Mouse (Mus musculus): ENCODE data around the gene Tox2. TPM values are rescaled to one million over a fixed set of nuclear protein-coding genes. Genes with fewer than 3 reads are reported as not detected.

The Tox2 gene
- total RNA-seq, 2 experiments from 2014 or later: 0.42 to 1.6 TPM

- DNase-seq: no peak
Observed at GRCm38 (mm10) chr2:163256765-163257164, 53.8 kb downstream of the Tox2 start.

DNA sequence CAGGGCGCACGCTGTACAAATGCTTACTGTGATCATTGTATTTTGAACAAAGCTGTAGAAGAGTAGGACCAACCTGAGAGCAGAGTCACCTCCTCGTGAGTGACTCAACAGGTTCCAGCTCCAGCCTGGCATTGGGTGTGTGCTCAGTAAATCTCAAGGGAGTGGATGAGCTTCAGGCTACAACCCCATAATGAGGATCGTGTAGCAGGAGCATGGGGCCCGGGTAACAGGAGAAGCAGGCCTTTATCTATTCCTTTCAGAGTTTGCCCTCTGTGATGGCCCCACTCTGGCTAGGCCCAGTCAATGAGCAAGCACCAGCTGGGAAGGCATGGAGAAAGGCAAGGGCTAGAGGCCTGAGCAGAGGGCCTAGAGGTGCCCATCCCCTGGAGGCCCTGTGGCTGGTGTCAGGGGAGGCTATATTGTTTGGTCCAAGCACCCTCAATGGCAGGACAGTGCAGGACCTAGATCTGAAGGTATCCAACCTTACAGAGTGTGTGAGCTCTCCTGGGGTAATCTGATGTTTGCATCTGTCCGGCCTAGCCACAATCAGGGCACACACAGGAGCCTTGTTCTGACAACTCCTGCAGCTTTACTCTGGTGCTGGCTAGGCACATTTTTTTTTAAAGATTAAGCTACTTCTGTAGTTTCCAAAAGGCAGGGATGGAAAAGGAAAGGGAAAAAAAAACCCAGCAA, 58.6 kb downstream of the Tox2 start:
- no peak for DNase-seq

DNA sequence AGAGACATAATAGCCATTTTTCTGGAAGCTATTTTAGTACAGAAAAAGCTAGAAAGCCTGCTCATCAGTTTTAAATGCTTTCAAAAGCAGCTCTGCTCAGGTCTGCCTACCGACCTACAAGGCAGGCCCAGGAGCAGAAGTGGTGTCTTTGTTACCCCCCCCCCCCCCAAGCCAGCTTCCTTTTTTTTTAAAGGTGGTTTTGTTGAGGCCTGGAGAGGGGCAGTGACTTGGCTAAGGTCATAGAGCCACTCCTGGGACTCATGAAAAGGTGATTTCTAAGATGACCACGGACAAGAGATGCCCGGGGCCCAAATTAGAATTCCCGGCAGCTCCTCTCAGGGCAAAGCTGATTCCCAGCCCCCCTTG, 59.1 kb downstream of the Tox2 start:
- DNase-seq: no peak

DNA sequence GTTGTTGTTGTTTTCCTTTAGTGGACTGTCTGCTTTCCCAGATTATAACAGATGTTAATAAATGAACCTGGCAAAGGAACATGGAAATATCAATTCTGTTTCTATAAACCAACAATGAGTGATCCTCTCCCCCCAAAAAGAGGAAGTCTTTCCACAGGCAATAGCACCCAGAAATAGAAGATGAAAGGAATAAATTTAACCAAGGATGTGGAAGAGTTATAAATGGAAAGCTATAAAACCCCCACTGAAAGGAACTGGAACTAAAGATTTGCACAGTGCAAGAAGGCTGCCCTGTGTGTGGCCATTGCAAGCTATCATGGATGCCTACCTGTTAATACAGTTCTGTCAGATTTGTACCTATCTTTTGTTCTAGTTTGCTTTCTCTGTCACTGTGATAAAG, 64.2 kb downstream of the Tox2 start:
- no peak for DNase-seq

DNA sequence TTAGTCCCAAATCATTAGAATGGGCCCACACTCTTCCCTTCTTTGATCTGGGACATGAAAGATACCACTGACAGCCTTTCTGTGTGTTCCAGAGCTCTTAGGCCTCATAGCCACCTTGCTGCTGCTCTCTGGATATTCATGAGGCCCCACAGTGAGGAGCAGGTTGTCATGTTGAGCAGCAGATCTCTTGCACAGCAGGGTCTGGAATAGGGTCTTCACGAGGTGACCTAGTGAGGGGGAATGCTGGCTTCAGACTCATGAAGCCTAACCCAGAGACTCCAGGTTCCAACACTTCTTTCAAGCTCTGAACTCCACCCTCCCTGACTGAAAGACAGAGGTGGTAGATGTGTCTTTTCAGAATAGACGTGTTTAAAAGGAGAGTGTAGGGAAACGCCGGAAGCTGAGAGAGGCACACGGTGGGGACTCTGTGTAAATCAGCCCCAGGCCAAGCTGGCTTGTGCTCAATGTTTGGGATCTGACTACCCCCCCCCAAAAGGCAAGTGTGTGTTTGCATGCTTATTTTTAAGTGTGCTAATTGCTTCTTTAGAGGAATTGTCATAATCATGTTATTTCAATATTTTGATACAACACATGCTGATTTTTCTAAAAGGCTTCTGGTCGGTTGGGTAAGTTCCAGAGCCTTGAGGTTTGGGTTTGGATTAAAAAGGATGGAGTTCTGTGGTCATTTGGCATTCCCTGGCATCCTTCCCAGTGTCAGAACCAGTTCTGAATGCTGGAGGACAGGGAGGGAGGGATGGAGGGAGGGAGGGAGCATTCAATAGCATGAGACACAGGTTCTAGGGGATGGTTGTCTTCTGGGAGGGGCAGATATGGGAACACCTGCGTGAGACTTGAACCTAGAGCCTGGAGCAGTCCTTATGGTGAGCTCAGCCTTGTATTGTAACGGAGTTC, 68.9 kb downstream of the Tox2 start:
- no peak for DNase-seq

DNA sequence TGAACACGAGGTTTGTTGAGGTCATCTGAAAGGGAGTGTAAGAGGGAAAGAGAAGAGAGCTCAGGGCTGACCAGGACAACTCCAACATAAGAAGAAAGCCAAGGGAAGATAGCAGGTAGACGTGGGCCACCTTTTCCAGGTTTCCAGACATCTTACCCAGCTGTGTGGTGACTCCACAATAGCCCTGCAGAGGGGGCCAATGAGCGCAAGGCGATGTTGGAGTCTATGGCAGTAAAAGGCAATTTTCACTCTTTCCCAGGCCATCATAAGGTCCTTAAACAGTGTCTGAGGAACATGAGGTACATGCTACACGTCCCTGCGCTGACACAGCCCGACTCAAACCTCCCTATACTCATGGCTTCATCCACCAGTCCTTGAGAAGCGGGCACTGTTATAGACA, 70.9 kb downstream of the Tox2 start:
- DNase-seq: peak; percentile 21

DNA sequence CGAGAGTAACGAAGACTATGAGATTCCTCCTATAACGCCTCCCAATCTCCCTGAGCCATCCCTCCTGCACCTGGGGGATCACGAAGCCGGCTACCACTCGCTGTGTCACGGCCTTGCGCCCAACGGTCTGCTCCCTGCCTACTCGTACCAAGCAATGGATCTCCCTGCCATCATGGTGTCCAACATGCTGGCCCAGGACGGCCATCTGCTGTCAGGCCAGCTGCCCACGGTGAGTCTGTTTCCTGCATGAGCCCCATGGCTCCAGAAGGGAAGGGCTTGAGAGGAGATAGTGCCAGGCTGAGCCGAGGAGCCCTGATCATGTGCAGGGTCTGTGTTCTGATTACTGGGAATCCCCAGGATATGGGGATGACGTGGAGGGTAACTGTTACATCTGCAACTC, 73.1 kb downstream of the Tox2 start:
- no peak for DNase-seq

DNA sequence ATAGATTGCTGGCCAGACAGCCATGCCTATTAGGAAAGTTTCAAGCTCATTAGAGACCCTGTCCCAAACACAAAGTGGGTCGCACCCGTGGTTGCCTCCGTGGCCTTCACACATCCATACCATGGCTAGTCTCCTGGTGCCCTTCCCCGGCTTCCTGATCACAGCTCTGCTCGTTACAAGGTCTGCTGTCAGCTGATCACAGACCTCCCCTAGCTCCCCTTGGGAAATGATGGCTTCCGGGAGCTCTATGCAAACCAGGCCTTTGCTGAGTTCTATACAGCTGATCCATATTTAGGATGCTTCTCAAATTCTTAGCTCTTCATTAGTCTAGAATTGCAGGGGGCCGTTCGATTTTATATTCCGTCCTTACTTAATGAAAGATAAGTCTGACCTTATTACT, 75.1 kb downstream of the Tox2 start:
- DNase-seq: no peak

DNA sequence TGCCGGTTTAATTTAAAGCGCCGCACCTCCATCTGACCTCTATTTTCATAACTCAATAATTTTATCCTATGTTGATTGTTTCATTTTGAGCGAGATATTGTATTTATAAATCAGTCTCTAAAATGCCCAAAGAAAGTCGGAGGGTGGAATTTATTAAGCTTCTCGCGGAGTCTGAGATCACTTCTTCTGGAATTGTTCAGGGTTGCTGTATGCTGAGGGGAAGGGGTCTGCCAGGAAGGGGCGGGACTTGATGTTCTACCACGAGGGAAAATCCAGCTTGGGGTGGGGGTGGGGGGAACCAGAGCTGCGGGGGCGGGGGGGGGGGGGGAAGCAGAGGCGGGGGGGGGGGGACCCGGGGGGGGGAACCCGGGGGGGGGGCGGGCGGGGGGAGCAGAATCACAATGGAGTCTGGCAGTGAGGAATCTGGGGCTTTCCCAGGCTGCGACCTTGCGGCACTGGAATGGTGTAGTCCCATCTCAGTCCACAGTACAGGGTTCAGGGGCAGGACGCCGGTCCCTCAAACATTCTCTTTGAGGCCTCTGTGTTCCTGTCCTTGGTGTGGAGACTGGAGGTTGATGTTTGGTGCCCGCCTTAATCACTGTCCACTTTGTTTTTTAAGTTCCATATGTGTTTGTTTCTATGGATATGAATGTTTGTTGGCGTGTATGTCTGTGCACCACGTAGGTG, 77.9 kb downstream of the Tox2 start:
- no peak for DNase-seq

GRCm38 (mm10) chr2:163284856-163285255, 81.9 kb downstream of the Tox2 start:
- no peak for DNase-seq

GRCm38 (mm10) chr2:163285335-163285734, 82.4 kb downstream of the Tox2 start:
- DNase-seq: no peak

DNA sequence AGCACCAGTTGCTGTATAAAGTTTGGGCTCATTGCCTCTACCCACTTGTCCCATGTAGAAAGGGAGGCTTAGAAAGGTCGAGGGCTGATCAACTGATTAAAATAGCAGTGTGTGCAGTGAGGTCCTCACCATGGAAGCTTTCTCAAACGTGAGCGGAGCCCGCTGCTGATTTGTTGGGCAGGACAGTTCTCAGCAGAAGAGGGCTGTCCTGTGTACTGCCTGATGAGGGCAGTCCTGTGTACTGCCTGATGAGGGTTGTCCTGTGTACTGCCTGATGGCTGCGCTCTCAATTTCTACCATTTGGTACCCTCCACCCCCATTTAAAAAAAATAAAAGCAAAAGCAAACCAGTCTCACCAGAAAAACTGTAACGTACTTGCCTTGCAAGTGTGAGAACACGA, 82.8 kb downstream of the Tox2 start:
- no peak for DNase-seq

DNA sequence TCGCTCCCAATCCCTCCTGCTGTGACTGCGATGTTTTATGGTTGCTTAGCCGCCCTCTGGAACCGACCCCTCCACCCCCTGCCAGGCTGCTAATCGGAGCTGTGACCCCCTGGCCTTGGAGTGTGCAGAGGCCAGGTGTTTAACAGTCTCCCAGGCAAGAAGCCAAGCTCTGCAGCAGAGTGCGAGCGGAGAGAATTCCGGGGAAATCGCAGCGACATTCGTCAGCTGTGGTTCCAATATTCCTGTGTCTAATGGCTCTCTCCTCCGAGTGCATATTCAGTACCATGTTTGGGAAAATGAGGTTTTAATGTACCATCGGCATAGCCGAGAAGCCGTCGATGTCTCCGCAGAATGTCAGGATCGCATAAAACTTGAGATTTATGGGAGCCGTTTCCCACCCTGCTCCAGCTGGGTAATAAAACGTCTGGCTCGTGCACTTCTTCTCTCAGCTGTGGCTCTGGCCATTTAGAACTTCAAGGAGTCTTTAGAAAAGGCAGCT, 86.0 kb downstream of the Tox2 start:
- peak; percentile 42 for DNase-seq

- no peak for DNase-seq
Observed at GRCm38 (mm10) chr2:163296999-163297630, 94.2 kb downstream of the Tox2 start.

DNA sequence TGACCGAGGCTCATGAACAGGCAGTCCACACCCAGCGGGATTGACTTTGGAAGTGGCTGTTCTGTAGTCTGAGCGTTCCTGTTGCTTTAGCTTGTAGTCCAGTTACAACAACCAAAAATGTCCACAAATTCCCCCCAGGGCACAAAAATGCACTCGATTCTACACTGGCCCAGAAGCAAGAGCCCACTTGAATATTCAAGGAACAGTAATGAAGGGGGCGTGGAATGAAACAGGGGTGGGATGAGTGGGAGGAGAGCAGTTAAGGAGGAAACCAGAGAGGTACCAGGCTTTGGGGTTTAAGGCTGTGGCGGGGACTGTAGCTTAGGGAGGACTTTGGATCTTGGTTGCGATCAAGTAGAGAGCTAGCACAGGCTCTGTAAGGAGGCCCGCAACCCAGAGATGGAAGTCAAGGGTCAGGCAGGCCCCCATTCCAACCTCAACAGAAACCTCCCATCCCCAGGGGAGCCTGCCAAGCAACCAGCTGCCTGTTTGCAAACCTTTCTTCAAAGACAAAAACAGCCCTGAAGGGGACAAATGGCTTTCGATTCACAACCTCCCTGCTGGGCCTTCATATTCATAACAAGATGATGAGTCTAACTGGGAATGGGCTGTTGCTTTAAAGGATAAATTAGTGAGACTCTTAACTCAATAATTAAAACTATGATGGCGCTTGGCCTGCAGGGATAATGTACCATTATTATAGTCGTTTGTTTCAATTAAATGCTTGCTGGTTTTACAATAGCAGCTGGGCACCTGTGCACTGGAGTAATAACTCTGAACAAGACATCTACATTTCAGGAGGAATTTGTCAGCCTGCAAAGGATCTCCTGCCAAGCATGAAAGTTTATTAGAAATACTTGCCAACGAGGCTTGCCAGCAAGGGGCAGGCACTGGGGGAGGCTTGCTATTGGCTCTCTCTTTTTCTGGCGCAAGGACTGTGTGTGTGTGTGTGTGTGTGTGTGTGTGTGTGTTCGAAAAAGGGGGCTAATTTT, 97.4 kb downstream of the Tox2 start:
- DNase-seq: no peak

DNA sequence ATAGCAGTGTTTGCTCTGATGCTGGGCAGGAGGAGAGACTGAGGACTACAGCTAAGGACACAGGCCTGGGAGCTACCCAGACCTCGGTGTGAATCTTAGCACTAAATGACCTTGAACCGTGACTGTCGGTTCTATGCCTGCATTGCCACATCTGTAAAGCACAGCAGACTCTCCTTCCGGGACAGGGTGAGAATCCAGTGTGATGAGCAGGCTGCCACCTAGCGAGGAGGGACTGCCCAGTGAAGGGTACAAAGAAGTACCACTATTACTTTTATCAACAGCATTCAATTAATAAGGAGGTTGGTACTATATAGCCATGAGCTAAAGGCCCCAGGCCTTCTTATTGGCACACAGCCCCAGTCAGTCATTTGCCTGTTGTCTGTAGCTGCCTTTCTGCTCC, 98.7 kb downstream of the Tox2 start:
- DNase-seq: no peak

- DNase-seq: no peak
Observed at GRCm38 (mm10) chr2:163303037-163303436, 100.1 kb downstream of the Tox2 start.

DNA sequence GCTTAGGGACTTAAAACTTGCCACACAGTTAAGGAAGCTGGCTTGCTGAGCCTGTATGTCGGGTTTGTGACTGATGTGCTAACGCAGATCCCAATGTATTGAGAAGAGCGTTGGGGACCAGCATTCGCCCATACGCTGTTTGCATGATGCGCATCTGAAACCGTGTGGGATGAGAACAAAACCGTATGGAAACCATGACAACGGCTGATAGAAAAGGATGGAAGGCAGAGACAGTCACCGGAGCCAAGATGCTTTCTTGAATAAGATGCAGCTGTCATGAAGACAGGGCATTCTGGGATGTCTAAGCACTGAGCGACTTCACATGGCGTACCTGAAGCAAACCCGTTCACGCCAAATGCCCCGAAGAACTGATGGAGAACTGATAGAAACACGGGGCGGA, 106.5 kb downstream of the Tox2 start:
- no peak for DNase-seq

DNA sequence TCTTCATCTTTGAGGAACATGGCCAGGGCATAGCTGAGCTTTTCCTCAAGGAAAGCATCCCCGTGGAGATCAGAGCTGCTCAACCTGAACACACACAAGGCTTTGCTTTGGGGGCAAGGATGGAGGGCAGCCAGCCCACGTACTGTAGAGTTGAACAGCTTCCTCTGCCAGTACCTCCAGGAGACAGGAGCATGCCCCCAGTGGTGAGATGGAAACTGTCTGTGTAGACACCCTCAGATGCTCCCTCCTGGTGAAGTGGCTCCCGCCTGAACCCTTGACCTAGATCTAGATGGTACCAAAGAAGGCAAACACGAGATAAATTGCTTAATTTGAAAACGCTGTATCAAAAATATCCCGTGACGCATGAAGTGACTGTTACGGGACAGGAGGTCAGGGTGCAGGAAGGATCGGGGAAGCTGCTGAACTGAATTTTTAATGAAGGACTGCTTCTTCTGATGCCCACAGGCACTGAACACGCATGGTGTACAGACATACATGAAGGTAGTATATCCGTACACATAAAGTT, 107.3 kb downstream of the Tox2 start:
- DNase-seq: no peak

GRCm38 (mm10) chr2:163317281-163317680, 114.4 kb downstream of the Tox2 start:
- no peak for DNase-seq

DNA sequence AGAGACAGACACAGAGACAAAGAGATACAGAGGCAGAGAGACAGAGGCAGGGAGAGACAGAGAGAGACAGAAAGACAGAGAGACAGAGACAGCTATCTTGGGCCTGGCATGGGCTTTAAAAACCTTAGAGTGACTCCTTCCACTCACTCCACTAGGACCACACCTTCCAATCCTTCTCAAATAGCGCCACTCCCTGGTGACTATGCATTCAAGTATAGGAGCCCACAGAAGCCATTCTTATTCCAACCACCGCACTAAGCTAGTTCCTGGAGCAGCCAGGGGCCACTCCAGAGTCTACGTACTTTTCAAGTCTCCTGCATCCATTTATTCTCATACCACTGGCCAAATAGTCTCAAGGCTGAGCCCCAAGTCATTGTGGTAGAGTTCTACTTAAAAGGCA, 115.9 kb downstream of the Tox2 start:
- no peak for DNase-seq
